Mouse (Mus musculus): ENCODE data around the gene Gigyf1.
A peak's percentile ranks its signal among the peaks of the same experiment; 100 is the strongest.

Gene Gigyf1

GRCm38 (mm10) chr5:137535318-137535717, 17.0 kb downstream of the Gigyf1 start:
- no peak for DNase-seq

- no peak for DNase-seq
Observed at GRCm38 (mm10) chr5:137537461-137537860, 19.1 kb downstream of the Gigyf1 start.

- no peak for DNase-seq
Observed at GRCm38 (mm10) chr5:137539291-137539801, 21.0 kb downstream of the Gigyf1 start.

GRCm38 (mm10) chr5:137540991-137541390, 22.6 kb downstream of the Gigyf1 start:
- no peak for DNase-seq

GRCm38 (mm10) chr5:137541768-137542540, 23.6 kb downstream of the Gigyf1 start:
- DNase-seq, result no peak

GRCm38 (mm10) chr5:137544926-137545325, 26.6 kb downstream of the Gigyf1 start:
- no peak for DNase-seq

- DNase-seq, result no peak
Observed at GRCm38 (mm10) chr5:137545596-137545995, 27.2 kb downstream of the Gigyf1 start.

GRCm38 (mm10) chr5:137549840-137550239, 31.5 kb downstream of the Gigyf1 start:
- no peak for DNase-seq

- no peak for DNase-seq
Observed at GRCm38 (mm10) chr5:137551119-137551518, 32.8 kb downstream of the Gigyf1 start.

- DNase-seq, result no peak
Observed at GRCm38 (mm10) chr5:137553000-137553399, 34.7 kb downstream of the Gigyf1 start.

- DNase-seq, result no peak
Observed at GRCm38 (mm10) chr5:137553411-137553837, 35.1 kb downstream of the Gigyf1 start, which contains the start of gene Actl6b. Gene Actl6b, plus strand, starts transcription at chr5:137553517.

- no peak for DNase-seq
Observed at GRCm38 (mm10) chr5:137553898-137554297, 35.5 kb downstream of the Gigyf1 start.

- no peak for DNase-seq
Observed at GRCm38 (mm10) chr5:137561556-137561955, 43.2 kb downstream of the Gigyf1 start.

GRCm38 (mm10) chr5:137562965-137563364, 44.6 kb downstream of the Gigyf1 start:
- no peak for DNase-seq

GRCm38 (mm10) chr5:137565744-137566143, 47.4 kb downstream of the Gigyf1 start:
- DNase-seq, result no peak

GRCm38 (mm10) chr5:137566416-137566815, 48.1 kb downstream of the Gigyf1 start:
- no peak for DNase-seq

GRCm38 (mm10) chr5:137568223-137568798, 50.0 kb downstream of the Gigyf1 start:
- DNase-seq, result no peak

- DNase-seq, result no peak
Observed at GRCm38 (mm10) chr5:137569031-137569430, 50.7 kb downstream of the Gigyf1 start.

GRCm38 (mm10) chr5:137569665-137570064, 51.3 kb downstream of the Gigyf1 start, which contains the start of gene Tfr2:
Gene Tfr2, plus strand, starts transcription at chr5:137569840.
- peak; percentile 56 to 69 for DNase-seq

- no peak for DNase-seq
Observed at GRCm38 (mm10) chr5:137570181-137570580, 51.8 kb downstream of the Gigyf1 start.

- DNase-seq, result no peak
Observed at GRCm38 (mm10) chr5:137570691-137571586, 52.6 kb downstream of the Gigyf1 start.

GRCm38 (mm10) chr5:137574470-137574901, 56.1 kb downstream of the Gigyf1 start:
- DNase-seq, result no peak
